Mouse (Mus musculus) frontal cortex, adult (tissue): Measurements from ENCODE around the gene Tmed9.
A peak's percentile ranks its signal among the peaks of the same experiment; 100 is the strongest.
"Not testable (repeated sequence)": the region's sequence is repeated elsewhere in the genome, so short reads cannot be mapped to it uniquely, and the experiment has no call there.

ENCODE experiments used
- ATAC-seq: cut with Nextera tagmentation; 2 replicates; pipeline ENCODE4 v1.9.2; 2017; ENCODE audit warnings: mild to moderate bottlenecking, moderate library complexity, mixed read lengths; ENCODE audit not compliant: low TSS enrichment

Tmed9 gene

DNA sequence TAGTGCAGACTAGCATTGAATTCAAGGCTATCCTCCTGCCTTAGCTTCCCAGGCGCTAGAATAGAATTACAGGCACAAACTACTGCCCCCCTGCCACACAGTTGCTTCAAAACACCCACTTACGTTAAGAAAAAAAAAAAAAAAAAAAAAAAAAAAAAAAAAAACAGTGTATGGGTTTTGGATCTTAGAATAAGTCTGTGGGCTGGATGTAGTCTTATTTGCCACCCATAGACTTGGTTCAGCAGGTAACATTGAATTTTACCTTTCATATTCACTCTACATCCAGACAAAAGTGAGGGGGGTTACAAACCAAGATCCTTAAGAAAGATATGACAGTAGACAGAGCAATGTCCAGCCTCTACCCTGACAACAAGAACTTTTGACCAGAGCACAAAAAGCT is 5.6 kb upstream of the Tmed9 start:
- no peak for ATAC-seq

DNA sequence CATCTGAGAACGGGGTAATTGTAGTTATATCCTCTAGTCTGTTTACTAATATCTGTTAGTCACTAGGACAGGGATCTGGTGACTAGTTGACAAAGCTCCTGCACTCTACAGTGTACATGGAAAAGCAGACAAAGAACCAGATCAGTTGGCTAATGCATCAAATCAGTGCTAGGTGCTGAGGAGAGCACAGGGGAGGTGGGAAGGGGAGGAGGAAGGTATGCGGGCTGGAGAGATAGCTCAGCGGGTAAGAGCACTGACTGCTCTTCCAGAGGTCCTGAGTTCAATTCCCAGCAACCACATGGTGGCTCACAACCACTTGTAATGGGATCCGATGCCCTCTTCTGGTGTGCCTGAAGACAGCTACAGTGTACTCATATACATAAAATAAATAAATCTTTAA is 5.0 kb upstream of the Tmed9 start:
- ATAC-seq: not testable (repeated sequence)

DNA sequence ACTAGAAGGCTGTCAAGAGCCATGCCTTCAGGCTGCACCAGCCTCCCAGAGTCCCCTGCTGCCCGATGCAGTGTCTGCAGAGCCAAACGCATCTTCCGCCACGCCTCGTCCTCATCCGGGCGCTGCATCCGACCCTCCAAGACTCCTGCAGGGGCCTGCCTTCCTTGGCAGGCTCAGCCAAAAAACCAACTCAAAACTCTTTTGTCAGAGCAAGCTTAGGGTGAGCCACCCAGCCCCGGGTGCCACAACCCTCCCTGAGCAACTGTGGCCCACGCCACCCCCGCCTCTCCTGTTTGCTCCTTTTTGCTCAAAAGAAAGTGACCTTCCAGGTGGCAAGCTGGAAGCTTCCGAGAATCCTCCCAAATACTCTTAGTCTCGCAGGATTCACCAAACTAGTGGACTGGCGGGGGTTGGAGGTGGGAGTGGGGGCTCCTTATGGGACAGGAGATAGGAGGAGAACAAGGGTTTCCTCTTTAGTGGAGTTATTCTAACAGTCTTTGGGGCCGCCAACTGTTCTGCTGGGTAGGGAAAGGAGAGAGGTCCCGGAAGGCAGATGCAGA is 3.7 kb upstream of the Tmed9 start:
- peak; percentile 36; the same call in 1 of the 2 replicates for ATAC-seq

DNA sequence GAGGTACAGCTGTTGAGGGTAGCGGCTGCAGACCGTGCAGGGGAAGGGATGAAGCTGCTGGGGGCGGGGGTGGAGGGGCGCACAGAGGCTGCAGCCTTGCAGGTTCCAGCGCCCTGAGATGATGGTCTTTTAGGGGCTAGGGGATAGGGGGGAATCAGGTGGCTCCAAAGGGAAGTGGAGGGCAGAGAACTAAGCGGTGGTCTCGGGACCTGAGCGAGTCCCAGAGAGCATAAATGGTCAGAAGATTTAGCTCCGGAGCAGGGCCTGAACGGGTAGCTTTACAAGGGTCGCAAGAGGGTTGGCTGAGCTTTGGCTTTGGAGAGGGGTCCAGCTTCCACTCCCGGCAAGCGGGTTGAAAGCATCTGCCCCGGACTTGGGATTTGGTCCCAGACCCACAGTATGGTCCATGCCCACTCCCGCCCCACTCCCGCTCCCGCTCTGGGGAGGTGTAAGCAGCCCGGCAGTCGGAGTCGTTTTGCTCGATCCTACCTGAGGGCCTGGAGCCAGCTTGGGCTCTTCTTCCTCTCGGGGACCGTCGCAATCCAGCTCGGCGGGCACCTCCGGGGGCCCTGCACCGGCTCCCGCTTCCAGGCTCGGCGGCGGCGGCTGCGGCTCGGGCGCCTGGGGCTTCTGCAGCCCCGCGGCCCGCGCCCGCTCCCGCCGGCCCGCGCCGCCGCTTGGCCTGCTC is 3.1 kb upstream of the Tmed9 start:
- peak; percentile 49 for ATAC-seq

DNA sequence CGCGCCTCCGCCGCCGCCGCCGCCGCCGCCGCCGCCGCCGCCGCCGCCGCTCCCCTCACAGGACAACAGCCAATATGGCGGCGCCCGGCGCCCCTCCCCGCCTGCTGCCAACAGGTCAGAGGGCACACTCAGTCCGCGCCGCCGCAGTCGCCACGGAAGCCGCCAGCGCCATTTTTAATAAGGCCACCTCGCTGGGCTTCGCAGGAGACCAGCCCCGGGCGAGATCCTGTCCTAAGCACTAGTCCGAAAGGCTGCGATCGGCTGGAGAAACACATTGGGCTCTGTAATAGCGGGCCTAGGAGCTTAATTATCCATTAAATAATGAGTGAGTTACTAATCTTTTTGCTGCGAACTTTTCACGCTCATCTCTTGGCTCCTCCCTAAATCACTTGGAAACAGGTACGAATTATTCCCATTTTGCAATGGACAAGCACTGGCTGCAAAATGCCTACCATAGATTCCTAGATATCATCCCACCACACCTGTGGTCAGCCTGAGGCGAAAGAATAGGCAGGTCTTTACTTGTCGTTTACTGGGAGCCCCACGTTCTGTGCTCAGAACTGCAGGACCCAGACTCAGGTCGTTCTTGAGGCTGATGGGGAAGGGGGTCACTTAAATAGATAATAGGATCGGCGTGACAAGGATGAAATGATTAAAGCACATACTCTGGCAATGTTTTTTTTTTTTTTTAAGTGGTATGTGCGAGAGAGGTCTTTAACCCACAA is 2.3 kb upstream of the Tmed9 start, which contains the start of gene Fam193b:
TSS of gene Fam193b (minus strand) at position 94 of the 725 bp plus-strand sequence.
- peak; percentile 77 for ATAC-seq

DNA sequence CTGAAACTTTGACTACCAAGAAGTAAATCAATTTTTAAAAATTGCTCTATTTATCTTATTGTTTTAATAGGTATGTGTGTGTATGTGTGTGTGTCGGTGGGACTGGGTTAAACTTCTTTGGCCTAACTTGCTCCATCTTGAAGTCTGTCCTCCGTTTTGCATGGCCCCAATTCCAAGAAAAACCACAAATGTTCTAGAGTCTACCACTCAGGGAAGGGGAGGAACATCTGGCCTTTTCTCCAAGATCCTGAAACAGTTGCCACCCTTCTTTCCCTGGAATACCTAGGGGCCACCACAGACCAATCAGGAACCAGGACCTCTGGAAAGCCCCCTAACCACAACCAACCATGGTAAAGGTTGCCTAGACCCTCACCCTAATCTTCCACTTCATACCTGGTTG is 1.6 kb upstream of the Tmed9 start:
- no peak for ATAC-seq

DNA sequence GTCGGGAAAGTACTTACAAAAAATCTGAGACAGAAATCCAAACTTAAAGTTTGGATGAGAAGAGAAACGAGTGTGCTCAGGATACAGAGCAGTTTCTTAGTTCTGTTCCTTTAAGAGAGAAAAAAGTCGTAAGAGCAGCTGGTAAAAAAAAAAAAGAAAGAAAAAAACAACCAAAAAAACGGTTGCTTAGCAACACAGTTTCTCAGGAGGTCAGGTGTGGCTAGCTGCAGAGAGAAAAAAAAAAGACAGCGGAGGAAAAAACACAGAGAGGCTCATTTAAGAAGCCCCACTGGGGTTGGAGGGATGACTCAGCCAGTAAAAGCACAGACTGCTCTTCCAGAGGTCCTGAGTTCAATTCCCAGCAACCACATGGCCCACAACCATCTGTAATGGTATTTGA is 789 bp downstream of the Tmed9 start:
- no peak for ATAC-seq

DNA sequence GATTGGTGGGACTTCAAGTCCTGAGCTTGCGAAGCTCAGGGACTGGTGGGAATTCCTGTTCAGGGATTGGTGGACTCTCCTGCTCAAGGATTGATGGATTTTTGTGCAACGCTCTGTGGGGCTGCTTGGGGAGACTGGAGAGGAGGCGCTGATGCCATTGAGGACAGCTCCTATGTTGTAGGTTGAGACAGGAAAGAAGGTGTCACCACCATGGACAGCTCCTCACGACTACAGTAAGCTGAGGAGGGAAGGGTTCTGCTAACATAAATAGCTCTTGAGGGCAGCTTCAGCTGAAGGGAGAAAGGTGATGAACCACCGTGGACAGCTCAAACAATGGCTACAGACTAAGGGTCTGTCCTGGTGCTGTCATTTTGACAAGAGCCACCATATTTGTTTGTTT is 2.4 kb downstream of the Tmed9 start:
- ATAC-seq: no peak

DNA sequence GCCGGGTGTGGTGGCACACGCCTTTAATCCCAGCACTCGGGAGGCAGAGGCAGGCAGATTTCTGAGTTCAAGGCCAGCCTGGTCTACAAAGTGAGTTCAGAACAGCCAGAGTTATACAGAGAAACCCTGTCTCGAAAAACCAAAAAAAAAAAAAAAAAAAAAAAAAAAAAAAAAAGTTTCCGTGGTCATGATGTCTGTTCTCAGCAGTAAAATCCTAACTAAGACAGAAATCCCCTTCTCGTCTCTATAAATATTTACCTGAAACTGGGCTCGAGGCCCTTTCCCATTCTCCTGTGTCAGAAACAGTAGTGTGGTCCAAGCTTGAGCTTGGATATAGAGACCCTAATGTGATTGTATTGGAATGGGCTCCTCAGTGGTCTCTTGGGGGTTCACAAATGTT is 3.3 kb downstream of the Tmed9 start:
- not testable (repeated sequence) for ATAC-seq

DNA sequence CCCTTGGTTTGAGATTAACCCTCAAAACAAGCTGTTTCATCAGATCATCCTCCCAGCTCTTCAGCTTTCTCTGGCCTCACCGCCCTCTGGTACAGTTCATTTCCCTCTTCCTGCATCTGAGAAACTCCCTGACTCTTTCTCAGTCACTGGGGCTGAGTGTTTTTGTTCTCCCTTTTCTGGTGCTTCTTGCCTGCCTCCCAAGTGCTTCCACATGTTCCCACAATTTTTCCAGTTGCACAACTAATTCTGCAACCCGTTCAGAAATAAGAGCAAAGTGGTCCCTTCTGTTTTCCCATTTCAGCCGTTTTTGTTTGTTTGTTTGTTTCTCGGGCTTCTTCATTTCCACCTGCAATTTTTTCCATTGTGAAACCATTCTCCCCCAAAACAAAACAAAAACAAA is 4.6 kb downstream of the Tmed9 start:
- no peak for ATAC-seq

DNA sequence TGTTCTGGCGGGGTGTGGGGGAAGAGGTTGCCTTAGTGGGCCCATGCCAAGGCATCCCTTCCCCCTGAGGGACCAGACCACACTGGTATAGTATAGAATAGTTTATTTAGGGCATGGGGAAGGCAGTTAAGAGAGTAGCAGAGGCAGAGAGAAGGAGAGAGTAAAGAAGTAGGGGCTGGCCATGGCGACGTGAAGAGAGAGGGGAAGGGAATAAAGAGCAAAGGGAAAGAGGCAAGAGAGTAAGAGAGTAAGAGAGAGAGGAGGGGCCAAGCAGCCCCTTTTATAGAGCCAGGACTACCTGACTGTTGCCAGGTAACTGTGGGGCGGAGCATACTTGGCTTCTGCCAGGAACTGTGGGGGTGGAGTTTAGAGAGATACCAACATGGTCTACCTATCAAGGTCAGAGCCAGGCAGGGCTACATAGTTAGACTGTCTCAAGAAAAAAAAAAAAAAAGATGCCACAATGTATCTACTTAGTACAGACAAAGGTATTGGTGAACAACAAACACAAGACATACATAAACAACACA is 18.5 kb downstream of the Tmed9 start:
- no peak for ATAC-seq

DNA sequence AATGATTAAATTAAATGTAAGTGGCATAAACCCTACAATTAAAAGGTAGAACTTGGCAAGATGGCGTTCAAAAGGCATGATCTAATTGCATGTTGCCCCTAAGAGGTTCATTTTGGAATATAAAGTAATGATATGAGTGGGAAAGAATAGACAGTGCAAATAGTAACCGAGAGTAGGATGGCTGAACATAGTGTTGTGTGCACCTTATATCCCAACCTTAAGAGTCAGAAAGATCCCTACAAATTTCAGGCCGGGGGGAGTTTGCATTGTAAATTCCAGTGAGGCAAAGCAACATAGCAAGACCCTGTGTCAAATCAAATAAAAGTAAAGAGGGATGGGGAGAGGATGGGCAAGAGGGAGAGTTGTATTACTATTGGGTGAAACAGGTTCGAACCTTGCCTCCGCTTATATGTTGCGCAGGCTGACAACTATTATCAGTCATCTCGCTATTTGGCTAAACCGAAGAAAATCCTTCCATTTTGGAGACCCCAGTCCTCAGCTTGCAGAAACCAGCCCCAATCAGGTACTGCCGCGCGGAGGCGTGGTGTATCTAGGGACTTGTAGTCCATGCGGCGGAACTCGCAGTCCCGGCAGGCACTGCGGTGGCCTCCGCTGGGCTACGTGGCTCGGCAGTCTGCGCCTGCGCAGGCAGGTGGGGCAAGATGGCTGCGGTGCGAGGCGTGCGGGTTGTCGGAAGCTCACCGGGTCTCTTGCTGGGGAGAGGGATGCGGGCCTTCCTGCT is 19.2 kb downstream of the Tmed9 start:
- peak; percentile 93 for ATAC-seq

DNA sequence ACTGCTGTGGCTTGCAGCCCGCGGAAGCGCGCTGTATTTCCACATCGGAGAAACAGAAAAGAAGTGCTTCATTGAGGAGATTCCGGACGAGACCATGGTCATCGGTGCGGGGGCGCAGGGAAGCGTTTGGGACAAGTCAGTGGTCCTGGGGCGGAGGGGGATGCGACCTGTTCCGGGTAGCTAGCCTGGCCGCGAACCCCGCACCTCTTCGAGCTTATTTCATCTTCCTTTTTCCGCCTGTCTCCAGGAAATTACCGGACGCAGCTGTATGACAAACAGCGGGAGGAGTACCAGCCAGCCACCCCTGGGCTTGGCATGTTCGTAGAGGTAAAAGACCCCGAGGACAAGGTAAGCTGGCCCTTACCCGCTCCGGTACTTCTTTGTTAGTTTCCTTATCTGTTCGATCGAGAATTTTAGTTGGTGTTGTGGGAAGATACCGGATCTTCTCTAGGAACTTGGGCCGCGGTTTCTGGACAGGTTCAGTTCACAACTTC is 19.8 kb downstream of the Tmed9 start:
- ATAC-seq: peak; percentile 5

DNA sequence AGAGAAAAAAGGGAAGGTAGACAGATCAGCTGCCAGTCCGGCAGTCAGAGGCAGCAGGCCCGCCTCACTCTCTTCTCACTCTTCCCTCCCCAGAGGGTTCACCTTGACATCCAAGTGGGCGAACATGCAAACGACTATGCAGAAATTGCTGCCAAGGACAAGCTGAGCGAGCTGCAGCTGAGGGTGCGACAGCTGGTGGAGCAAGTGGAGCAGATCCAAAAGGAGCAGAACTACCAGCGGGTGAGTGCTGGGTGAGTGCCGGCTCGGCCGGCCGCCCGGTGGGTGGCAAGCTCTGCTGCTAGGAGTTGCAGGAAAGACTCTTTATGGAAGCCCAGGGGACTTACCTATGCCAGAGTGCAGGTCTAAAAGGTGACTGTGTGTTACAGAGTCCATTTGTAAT is 21.8 kb downstream of the Tmed9 start:
- peak; percentile 51 for ATAC-seq

DNA sequence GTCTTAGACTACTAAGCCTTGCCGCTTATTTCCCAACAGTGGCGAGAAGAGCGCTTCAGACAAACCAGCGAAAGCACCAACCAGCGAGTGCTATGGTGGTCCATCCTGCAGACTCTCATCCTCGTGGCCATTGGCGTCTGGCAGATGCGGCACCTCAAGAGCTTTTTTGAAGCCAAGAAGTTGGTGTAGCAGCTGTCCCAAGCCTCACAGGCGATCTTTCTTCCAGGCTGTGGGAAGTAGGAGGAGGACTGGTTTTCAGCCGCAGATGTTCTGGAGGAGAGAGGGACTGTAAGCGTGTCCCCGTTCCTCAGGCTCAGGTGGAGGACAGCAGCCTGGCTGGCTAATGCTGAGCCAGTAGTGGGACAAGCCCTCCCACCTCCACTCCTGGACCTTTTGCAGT is 23.3 kb downstream of the Tmed9 start:
- ATAC-seq: peak; percentile 23; the same call in 1 of the 2 replicates

DNA sequence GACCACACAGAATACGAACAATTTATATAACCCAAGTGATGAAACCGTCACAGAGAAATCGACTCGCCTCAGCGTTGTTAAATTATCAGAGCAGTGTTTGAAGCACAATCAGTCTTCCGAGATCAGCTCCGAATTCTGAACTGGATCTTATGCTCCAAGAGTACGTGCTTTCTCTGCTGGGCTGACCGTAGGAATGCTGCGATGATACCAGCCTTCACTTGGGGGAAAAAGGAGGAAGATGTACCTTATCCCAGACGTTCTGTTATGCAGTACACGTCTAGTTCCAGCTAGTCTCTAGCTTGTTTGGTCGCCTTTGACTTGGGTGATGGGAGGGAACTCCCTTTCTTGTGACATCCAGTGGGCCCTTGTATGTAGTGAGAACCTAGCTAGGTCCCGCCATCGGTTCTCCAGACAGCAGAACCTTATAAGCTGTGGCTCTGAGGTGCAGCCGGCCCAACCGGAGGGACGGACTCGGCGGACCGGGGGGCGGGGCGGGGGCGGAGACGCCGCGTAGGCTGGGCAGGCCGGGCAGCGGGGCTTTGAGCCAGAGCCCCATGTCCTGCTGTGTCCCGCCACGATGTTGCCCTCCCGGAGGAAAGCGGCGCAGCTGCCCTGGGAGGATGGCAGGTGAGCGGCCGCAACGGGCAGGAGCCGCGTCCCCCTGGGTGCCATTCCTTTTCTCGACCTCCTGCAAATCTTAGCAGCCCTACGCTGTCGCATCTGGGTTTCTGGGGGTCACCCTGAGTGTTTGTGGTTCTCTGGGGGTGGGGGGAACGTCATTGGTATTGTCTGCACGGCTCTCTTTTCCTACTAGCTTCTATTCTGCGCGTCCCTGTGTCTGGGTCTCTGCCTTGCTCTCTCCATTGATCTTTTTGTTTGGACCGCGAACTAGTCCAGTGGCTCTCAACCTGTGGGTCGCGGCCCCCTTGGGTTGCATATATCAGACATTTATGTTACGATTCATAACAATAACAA is 26.3 kb downstream of the Tmed9 start, which contains the start of gene B4galt7:
TSS of gene B4galt7 (plus strand) at position 331 of the 975 bp plus-strand sequence.
- peak; percentile 72 for ATAC-seq

DNA sequence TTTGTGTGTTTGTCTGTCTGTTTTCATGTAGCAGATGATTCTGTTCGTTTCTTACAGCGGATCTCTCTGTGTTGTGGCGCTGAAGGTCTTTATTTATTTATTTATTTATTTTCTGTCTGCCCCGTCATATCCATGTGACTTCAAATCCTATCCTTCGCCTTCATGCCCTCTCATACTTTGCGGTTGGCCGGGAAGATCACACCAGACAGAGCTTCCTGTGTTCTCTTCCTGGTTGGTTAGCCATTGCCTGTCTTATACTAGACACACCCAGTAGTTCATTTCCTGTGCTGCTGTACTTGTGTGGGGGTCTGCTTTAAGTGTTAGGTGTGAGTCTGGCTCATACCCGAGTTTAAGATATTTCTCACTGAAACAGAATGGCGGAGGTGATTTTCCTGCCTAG is 27.1 kb downstream of the Tmed9 start:
- no peak for ATAC-seq

DNA sequence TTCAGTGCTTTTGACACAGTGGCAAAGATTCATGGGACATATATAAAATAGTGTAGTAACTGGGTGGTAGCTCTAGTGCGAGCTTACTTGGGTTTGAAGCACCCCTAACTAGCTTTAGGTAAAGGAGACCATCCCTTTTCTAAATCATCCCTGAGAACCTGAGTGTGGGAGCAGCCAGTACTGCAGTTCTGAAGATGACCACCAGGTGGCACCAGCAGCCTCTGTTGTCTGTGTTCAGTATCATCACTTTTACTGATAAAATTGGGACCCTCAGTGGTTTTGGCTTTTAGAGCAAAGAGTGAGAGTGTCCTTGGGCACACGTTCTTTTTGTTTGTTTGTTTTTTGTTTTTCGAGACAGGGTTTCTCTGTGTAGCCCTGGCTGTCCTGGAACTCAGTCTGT is 28.1 kb downstream of the Tmed9 start:
- ATAC-seq: no peak; the same call in 1 of the 2 replicates

DNA sequence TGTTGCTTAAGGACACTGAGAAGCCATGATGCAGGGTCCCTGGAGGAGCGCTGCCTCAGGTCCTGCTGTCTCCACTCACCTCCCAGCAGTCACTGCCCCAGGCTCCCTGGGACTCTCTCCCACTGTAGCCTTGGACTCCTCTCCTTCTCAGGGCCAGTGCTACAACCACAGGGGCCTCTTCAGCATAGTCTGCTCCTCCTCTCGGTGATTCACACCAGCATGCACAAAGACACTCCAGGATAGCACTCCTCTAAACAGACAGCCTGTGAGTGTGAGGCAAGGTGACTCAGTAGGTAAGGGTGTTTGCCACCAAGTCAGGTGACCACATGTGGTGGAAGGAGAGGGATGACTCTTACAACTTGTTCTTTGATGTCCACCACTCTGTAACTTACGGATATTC is 31.1 kb downstream of the Tmed9 start:
- no peak for ATAC-seq

DNA sequence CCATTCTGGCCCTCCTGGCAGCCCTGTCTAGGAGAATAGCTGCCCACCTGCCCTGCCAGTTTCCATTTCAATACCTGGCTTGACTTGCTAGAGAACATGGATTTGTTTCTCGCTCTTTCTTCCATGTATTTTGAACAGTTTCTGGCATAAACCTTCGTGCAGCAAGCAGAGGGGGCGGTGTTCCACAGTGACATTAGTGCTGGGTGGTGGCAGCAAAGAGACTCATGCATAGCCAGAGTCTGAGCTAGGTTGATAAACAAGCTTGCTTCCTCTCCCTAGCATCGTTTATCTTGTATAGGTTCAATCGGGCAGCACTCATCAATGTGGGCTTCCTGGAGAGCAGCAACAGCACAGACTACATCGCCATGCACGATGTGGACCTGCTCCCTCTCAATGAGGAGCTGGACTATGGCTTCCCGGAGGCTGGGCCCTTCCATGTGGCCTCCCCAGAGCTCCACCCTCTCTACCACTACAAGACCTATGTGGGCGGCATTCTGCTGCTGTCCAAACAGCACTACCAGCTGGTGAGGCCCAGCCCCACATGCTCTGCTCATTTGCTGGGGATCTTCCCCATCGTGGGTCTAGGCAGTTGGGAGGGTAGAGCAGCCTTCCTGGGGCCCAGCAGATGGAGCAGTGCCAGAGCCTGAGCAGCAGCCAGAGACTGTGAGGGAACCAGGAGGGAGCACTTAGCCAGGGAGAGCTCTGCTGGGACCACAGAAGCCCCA is 33.5 kb downstream of the Tmed9 start:
- ATAC-seq: peak; percentile 75
